Mouse (Mus musculus): ENCODE data around the gene Tcf7l2.

DNA sequence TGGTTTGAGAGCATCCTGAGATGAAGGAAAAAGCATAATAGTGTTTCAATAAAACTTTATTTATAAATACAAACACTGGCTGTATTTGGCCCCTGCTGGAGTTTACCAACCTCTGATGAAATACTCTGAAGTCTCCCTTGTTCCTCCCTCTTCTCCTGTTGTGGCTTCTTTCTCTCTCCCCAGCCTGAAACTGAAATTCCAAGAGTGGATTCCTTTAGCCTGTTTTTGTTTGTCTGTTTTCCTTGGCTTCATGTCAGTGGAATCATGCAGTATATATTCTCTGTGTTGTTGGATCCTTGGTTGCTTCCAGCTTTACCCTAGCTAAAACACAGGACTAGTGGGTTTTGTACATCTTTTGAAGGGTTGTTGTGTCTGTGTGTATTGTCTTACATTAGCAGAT is 16.5 kb downstream of the Tcf7l2 start:
- TF ChIP-seq POLR2A (IDR thresholded peaks at IDR 0.05; ENCODE audit: borderline replicate concordance, control insufficient read depth, low read depth, low read length) = no peak
- TF ChIP-seq CTCF (IDR thresholded peaks at IDR 0.05; ENCODE audit: control insufficient read depth, insufficient read depth, low read length) = no peak

Data from bone marrow, adult 2 months (tissue).